Mouse (Mus musculus): ENCODE results near the gene Slc5a5. TPM values are rescaled to one million over a fixed set of nuclear protein-coding genes. Genes with fewer than 3 reads are reported as not detected.

Gene Slc5a5
- polyA plus RNA-seq, 1 experiment from 2014 or later, result 0.44 TPM

DNA sequence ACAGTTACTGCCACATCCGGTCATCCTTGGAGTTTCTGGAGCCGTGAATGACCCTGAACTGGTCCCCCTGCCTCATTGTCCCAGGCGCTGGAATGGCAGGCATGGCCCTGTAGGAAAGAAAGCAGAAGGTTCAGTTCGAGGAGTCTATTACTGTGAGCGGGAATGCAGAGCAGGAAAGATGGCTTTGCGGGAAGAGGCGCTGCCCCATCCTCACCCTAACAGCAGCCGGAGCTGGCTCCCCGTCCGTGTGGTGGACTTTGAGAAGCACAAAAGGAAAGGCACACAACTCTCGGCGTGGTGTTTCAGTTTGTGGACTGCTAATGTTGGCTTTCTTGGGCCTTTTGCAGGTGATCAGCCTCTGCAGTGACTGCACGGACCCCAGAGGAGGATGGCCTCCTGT lies 18.1 kb downstream of the Slc5a5 start:
- Histone ChIP-seq H3K36me3 (no peaks in the 10 kb centered on the region), H3K4me2 (no peak overlapping the region), H3K4me1 (peaks cover 16% of the 10 kb centered on the region), H3K9ac (no peak overlapping the region), H3K9me3 (no peaks in the 10 kb centered on the region), H3K27me3 (no peaks in the 10 kb centered on the region), H3K4me3 (no peak overlapping the region), H3K27ac (no peak overlapping the region)
- whole genome bisulfite sequencing, result 92% methylated on average over 13 of the region's 13 CpGs
- ATAC-seq (ENCODE audit: insufficient number of reproducible peaks, low FRiP score, low TSS enrichment, low read depth), result no peak

- Histone ChIP-seq H3K36me3 (no peaks in the 10 kb centered on the region), H3K27ac (peak within 1 kb of the TSS; percentile 91), H3K9me3 (no peaks in the 10 kb centered on the region), H3K4me3 (peak within 1 kb of the TSS; percentile 87), H3K4me1 (peaks cover 25% of the 10 kb centered on the region), H3K27me3 (no peaks in the 10 kb centered on the region), H3K4me2 (peak within 1 kb of the TSS; percentile 70), H3K9ac (peak within 1 kb of the TSS; percentile 76)
- peak; percentile 89 for ATAC-seq (ENCODE audit: insufficient number of reproducible peaks, low FRiP score, low TSS enrichment, low read depth)
- WGBS, result under 1% methylated on average over 46 of the region's 46 CpGs
Observed at GRCm38 (mm10) chr8:70873364-70873985, 19.1 kb downstream of the Slc5a5 start, which contains the start of gene Ccdc124. Gene Ccdc124 (minus strand): TSS chr8:70873935.

DNA sequence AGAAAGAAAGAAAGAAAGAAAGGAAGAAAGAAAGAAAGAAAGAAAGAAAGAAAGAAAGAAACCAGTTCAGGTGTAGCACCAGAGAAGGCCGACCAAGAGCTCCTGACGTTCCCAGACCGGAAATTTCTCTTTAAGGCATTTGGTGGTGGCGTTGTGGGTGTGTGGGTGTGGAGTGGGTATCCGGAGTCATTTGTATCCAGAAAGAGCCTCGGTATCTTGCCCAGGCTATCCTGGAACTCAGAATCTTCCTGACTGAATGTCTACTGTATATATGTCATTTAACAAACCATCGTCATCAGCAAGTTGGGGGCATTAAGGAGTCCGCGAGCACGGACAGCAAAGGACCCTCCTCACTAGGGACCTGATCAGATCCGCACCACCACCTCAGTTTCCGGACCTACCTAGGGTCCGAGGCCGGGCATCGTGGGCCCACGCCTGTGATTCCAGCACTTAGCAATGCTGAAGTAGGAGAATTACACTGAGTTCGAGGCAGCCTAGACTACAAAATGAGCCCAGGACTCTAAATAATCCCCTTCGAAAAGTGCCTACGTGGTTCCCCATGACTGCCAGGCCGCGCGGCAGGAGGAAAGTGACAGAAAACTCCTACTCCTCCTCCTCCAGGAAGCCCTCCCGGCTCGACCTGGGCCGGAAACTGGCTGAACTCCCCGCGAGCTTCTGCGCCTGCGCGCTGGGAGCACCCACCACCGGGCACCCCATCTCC lies 19.8 kb downstream of the Slc5a5 start:
- peak overlapping the region; percentile 70 for H3K4me2 ChIP-seq
- H3K4me3 ChIP-seq, result peak overlapping the region; percentile 87
- H3K9ac ChIP-seq, result peak overlapping the region; percentile 76
- no peaks in the 10 kb centered on the region for H3K9me3 ChIP-seq
- H3K36me3 ChIP-seq, result 0 out of 2 replicates have a peak, but pooled peaks cover 3% of the 10 kb centered on the region
- no peak for ATAC-seq (ENCODE audit: insufficient number of reproducible peaks, low FRiP score, low TSS enrichment, low read depth)
- peak overlapping the region; percentile 91 for H3K27ac ChIP-seq
- H3K27me3 ChIP-seq, result no peaks in the 10 kb centered on the region
- 2% methylated on average over 31 of the region's 31 CpGs for WGBS
- peaks cover 29% of the 10 kb centered on the region for H3K4me1 ChIP-seq

DNA sequence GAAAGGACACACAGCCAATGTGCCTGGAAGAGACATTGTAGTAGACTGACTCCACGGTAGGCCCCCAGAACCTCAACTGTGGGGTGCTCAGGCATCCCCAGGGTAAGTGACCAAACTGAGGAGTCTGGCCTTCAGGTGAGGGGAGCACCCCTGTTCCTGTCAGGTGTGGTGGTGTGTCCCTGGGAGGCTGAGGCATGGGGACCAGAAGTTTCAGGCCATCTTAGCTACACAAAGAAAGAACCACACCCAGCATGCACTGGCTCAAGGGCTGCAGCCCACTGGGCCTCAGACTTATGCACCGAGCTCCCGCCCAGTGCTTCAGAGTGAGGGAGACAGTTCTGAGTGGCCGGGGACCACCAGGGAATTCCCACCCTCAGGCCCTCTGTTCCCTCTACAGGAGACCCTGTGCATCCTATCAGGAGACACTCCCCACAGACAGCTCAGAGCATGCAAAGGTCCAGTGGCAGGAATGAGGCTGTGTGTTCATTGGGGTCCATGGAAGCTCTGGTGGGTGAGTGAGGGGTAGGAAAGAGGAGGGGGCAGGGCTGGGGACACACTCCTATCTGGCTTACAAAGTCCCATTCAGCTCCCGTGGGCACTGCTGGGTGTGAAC lies 21.3 kb downstream of the Slc5a5 start:
- WGBS, result 92% methylated on average over 5 of the region's 5 CpGs
- 0 out of 2 replicates have a peak, but pooled peaks cover 6% of the 10 kb centered on the region for H3K36me3 ChIP-seq

DNA sequence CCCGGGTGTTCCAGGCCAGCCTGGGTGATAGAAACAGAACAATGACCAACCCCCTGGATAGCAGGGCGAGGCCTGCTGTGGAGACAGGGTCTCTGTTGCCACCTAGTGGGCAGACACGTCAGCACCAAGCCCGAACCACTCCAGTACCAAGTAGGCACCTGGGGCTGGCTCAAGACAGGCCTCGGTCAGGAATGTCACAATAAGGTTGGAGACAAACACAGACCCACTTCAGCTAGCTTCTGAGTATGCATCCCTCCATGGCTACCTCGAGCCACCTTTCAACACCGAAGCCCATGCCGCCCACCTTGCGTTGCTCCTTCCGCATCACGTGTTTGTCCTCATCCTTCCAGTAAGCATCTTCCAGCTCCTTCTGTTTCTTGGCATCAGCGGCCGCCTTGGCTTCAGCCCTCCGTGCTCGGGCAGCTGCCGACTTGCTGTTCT lies 22.9 kb downstream of the Slc5a5 start:
- H3K9me3 ChIP-seq, result no peaks in the 10 kb centered on the region
- peaks cover under 1% of the 10 kb centered on the region; the same call in 1 of the 2 replicates for H3K27me3 ChIP-seq
- H3K27ac ChIP-seq, result no peak overlapping the region
- 0 out of 2 replicates have a peak, but pooled peaks cover 6% of the 10 kb centered on the region for H3K36me3 ChIP-seq
- H3K4me1 ChIP-seq, result peaks cover 42% of the 10 kb centered on the region
- no peak overlapping the region for H3K9ac ChIP-seq
- WGBS, result 48% methylated on average over 16 of the region's 16 CpGs
- no peak for ATAC-seq (ENCODE audit: insufficient number of reproducible peaks, low FRiP score, low TSS enrichment, low read depth)
- no peak overlapping the region; the same call in 1 of the 2 replicates for H3K4me2 ChIP-seq
- no peak overlapping the region for H3K4me3 ChIP-seq

More for the DNA sequence above, 21.3 kb downstream of the Slc5a5 start:
- Histone ChIP-seq H3K9ac (no peak overlapping the region), H3K27me3 (no peaks in the 10 kb centered on the region), H3K27ac (no peak overlapping the region), H3K4me3 (no peak overlapping the region), H3K4me2 (no peak overlapping the region), H3K4me1 (peaks cover 32% of the 10 kb centered on the region), H3K9me3 (no peaks in the 10 kb centered on the region)
- ATAC-seq (ENCODE audit: insufficient number of reproducible peaks, low FRiP score, low TSS enrichment, low read depth), result no peak

DNA sequence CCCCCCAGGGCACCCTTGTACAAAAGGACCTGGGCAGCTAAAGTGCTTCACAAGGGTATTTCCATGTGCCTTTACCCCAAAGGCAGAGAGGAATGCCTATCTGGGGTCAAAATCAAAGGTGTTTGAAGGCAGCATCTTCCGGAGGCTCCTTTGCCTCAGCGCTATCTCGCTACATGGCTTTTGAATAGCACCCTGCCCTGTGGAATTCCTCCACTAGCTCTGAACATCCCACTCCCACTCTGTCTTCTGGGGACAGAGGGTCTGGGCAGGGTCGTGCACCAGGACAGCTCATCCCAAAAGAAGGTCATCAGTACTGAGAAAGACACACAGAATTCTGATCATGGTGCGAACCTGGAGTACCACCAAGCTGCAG lies 23.4 kb downstream of the Slc5a5 start:
- Histone ChIP-seq H3K4me2 (peak overlapping the region; percentile 39), H3K4me1 (peaks cover 46% of the 10 kb centered on the region), H3K9ac (no peak overlapping the region), H3K4me3 (0 out of 2 replicates have a peak overlapping the region, but pooled peaks have one; percentile 24), H3K36me3 (0 out of 2 replicates have a peak, but pooled peaks cover 6% of the 10 kb centered on the region), H3K27ac (no peak overlapping the region), H3K27me3 (peaks cover 5% of the 10 kb centered on the region; the same call in 1 of the 2 replicates), H3K9me3 (no peaks in the 10 kb centered on the region)
- 38% methylated on average over 5 of the region's 5 CpGs for WGBS
- no peak for ATAC-seq (ENCODE audit: insufficient number of reproducible peaks, low FRiP score, low TSS enrichment, low read depth)

- peak overlapping the region; percentile 39 for H3K4me2 ChIP-seq
- peaks cover 51% of the 10 kb centered on the region for H3K4me1 ChIP-seq
- H3K27ac ChIP-seq, result no peak overlapping the region
- peak overlapping the region; percentile 24 for H3K4me3 ChIP-seq
- peaks cover 9% of the 10 kb centered on the region; the same call in 1 of the 2 replicates for H3K27me3 ChIP-seq
- WGBS, result 17% methylated on average over 40 of the region's 40 CpGs
- H3K9ac ChIP-seq, result no peak overlapping the region
- ATAC-seq (ENCODE audit: insufficient number of reproducible peaks, low FRiP score, low TSS enrichment, low read depth), result no peak
- no peaks in the 10 kb centered on the region for H3K9me3 ChIP-seq
- H3K36me3 ChIP-seq, result 0 out of 2 replicates have a peak, but pooled peaks cover 6% of the 10 kb centered on the region
Observed at GRCm38 (mm10) chr8:70868559-70869198, 23.9 kb downstream of the Slc5a5 start.

DNA sequence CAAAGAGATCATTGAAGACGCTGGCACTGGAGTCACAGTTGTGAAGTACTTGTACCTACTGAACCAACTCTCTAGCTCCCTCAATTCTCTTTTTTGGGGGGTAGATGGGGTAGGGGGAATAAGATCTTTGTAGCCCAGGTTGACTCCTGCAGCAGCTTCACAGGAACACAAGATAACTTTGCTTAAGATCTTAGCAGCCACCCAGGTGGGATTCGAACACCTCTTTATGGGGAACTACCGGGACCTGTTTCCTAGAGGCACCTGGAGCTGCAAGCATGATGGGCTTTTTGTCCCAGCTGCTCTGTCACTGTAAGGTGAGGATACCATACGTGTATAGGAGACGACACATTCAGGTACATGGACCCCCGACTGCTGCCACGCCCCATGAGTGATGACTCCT lies 26.0 kb downstream of the Slc5a5 start:
- Histone ChIP-seq H3K4me2 (no peak overlapping the region), H3K4me1 (peaks cover 54% of the 10 kb centered on the region), H3K9ac (no peak overlapping the region), H3K4me3 (no peak overlapping the region), H3K36me3 (0 out of 2 replicates have a peak, but pooled peaks cover 6% of the 10 kb centered on the region), H3K9me3 (no peaks in the 10 kb centered on the region), H3K27ac (peak overlapping the region; percentile 86; the same call in 1 of the 2 replicates), H3K27me3 (peaks cover 29% of the 10 kb centered on the region)
- WGBS, result 82% methylated on average over 7 of the region's 7 CpGs
- no peak for ATAC-seq (ENCODE audit: insufficient number of reproducible peaks, low FRiP score, low TSS enrichment, low read depth)

- WGBS, result 9% methylated on average over 12 of the region's 12 CpGs
- Histone ChIP-seq H3K9me3 (no peaks in the 10 kb centered on the region), H3K36me3 (0 out of 2 replicates have a peak, but pooled peaks cover 6% of the 10 kb centered on the region), H3K4me3 (peak overlapping the region; percentile 60), H3K27me3 (peaks cover 33% of the 10 kb centered on the region), H3K27ac (peak overlapping the region; percentile 86), H3K4me1 (peaks cover 54% of the 10 kb centered on the region), H3K4me2 (peak overlapping the region; percentile 80), H3K9ac (no peak overlapping the region)
- no peak for ATAC-seq (ENCODE audit: insufficient number of reproducible peaks, low FRiP score, low TSS enrichment, low read depth)
Observed at GRCm38 (mm10) chr8:70866001-70866520, 26.5 kb downstream of the Slc5a5 start.

- Histone ChIP-seq H3K4me1 (peaks cover 54% of the 10 kb centered on the region), H3K4me2 (peak overlapping the region; percentile 80), H3K9me3 (no peaks in the 10 kb centered on the region), H3K36me3 (0 out of 2 replicates have a peak, but pooled peaks cover 6% of the 10 kb centered on the region), H3K4me3 (peak overlapping the region; percentile 60), H3K27ac (peak overlapping the region; percentile 86), H3K9ac (peak overlapping the region; percentile 37), H3K27me3 (peaks cover 33% of the 10 kb centered on the region)
- peak; percentile 89 for ATAC-seq (ENCODE audit: insufficient number of reproducible peaks, low FRiP score, low TSS enrichment, low read depth)
- under 1% methylated on average over 46 of the region's 46 CpGs for WGBS
Observed at GRCm38 (mm10) chr8:70865350-70866000, 27.1 kb downstream of the Slc5a5 start.
